Mouse (Mus musculus): Measurements from ENCODE around the gene Dnajb8. TPM values are rescaled to one million over a fixed set of nuclear protein-coding genes. Genes with fewer than 3 reads are reported as not detected.

Gene Dnajb8
- polyA plus RNA-seq, 1 experiment from 2014 or later = not detected

DNA sequence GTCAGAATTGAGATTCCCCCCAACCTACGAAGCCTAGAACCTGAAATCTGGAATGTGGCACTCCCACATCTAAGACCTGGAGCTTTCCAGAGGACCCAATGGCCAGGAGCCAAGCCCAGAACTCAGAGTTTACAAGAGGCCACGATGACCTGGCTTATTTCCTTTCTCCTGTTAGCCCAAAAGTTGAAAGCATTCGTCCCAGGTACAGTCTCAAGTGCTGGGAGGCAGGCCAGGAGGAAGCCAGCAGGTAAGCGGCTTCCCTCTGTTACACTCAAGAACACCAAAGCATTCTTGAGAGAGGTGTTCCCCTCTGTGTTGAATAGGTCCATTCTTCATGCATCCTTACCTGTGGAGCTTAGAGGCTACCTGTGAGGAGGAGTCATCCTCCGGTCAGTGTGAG, 12.6 kb upstream of the Dnajb8 start:
- no peak overlapping the region for H3K9ac ChIP-seq (replicated peaks; ENCODE audit: low read depth, low read length)
- no peak overlapping the region for H3K4me3 ChIP-seq (ENCODE audit: low read depth, low read length)
- H3K4me2 ChIP-seq (ENCODE audit: low read depth, low read length) = no peak overlapping the region
- no peak for ATAC-seq (ENCODE audit: low read depth)
- peaks cover 29% of the 10 kb centered on the region for H3K27me3 ChIP-seq (ENCODE audit: control insufficient read depth, insufficient read depth, low read length)
- whole genome bisulfite sequencing = 83% methylated on average over 5 of the region's 5 CpGs
- no peaks in the 10 kb centered on the region for H3K36me3 ChIP-seq (ENCODE audit: control insufficient read depth, insufficient read depth, low read length)
- no peaks in the 10 kb centered on the region for H3K9me3 ChIP-seq (ENCODE audit: control insufficient read depth, low read length)
- H3K27ac ChIP-seq (ENCODE audit: low read depth, low read length) = no peak overlapping the region
- no peaks in the 10 kb centered on the region for H3K4me1 ChIP-seq (ENCODE audit: control insufficient read depth, insufficient read depth, low read length)

- Histone ChIP-seq H3K27ac (ENCODE audit: low read depth, low read length) (no peak overlapping the region), H3K27me3 (ENCODE audit: control insufficient read depth, insufficient read depth, low read length) (peaks cover 22% of the 10 kb centered on the region), H3K36me3 (ENCODE audit: control insufficient read depth, insufficient read depth, low read length) (no peaks in the 10 kb centered on the region), H3K4me1 (ENCODE audit: control insufficient read depth, insufficient read depth, low read length) (no peaks in the 10 kb centered on the region), H3K4me3 (ENCODE audit: low read depth, low read length) (no peak overlapping the region), H3K9me3 (ENCODE audit: control insufficient read depth, low read length) (no peaks in the 10 kb centered on the region), H3K9ac (replicated peaks; ENCODE audit: low read depth, low read length) (no peak overlapping the region), H3K4me2 (ENCODE audit: low read depth, low read length) (no peak overlapping the region)
- no peak for ATAC-seq (ENCODE audit: low read depth)
- 63% methylated on average over 3 of the region's 3 CpGs for WGBS
These were observed 11.9 kb upstream of the Dnajb8 start for GRCm38 (mm10) chr6:88210182-88210581.

DNA sequence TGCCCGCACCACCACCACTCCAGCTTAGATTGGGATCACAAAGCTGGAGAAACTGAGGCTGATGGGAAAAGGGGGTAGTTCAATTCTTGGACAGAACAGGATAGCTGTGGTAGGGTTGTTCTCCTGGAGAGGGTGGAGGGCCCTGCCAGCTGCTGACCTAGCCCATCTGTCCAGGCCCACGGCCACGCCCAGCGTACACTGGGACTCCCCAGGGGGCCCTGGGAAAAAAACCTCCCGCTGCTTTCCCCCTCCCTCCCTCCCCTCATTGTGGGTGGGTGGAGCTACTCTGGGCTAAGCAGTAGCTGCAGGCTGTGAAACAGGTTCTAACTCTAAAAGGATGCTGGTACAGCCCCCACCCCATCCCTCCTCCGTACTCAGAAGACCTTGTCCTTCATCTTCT, 6.3 kb upstream of the Dnajb8 start:
- H3K9ac ChIP-seq (replicated peaks; ENCODE audit: low read depth, low read length) = no peak overlapping the region
- H3K4me1 ChIP-seq (ENCODE audit: control insufficient read depth, insufficient read depth, low read length) = no peaks in the 10 kb centered on the region
- WGBS = 49% methylated on average over 6 of the region's 6 CpGs
- H3K27me3 ChIP-seq (ENCODE audit: control insufficient read depth, insufficient read depth, low read length) = no peaks in the 10 kb centered on the region
- H3K9me3 ChIP-seq (ENCODE audit: control insufficient read depth, low read length) = no peaks in the 10 kb centered on the region
- no peak overlapping the region for H3K27ac ChIP-seq (ENCODE audit: low read depth, low read length)
- H3K4me3 ChIP-seq (ENCODE audit: low read depth, low read length) = no peak overlapping the region
- no peak for ATAC-seq (ENCODE audit: low read depth)
- H3K36me3 ChIP-seq (ENCODE audit: control insufficient read depth, insufficient read depth, low read length) = no peaks in the 10 kb centered on the region
- H3K4me2 ChIP-seq (ENCODE audit: low read depth, low read length) = no peak overlapping the region

GRCm38 (mm10) chr6:88216199-88216598, 5.9 kb upstream of the Dnajb8 start:
- H3K4me1 ChIP-seq (ENCODE audit: control insufficient read depth, insufficient read depth, low read length) = no peaks in the 10 kb centered on the region
- no peak overlapping the region for H3K4me2 ChIP-seq (ENCODE audit: low read depth, low read length)
- 77% methylated on average over 4 of the region's 4 CpGs for WGBS
- H3K27ac ChIP-seq (ENCODE audit: low read depth, low read length) = no peak overlapping the region
- no peak overlapping the region for H3K9ac ChIP-seq (replicated peaks; ENCODE audit: low read depth, low read length)
- ATAC-seq (ENCODE audit: low read depth) = no peak
- H3K4me3 ChIP-seq (ENCODE audit: low read depth, low read length) = no peak overlapping the region
- H3K27me3 ChIP-seq (ENCODE audit: control insufficient read depth, insufficient read depth, low read length) = no peaks in the 10 kb centered on the region
- no peaks in the 10 kb centered on the region for H3K36me3 ChIP-seq (ENCODE audit: control insufficient read depth, insufficient read depth, low read length)
- H3K9me3 ChIP-seq (ENCODE audit: control insufficient read depth, low read length) = no peaks in the 10 kb centered on the region

DNA sequence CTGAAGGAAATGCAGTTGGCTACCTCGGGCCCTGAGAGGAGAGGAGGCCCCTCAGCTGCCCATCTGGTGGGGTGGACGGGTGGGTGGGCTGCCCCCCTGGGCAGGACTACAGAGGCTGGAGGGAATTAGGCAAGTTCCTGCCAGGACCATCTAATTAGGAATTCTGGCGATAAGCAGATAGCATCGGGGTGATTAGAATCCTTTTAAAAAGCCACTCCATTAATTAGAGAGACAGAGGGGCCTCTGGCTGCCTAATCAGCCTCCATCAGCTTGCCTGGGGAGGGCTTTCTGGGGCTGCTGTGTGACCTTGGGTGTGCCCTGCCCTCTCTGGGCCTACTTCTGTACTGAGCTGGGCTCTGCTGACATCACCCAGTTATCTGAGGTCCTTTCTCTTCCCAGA, 3.0 kb upstream of the Dnajb8 start:
- Histone ChIP-seq H3K27me3 (ENCODE audit: control insufficient read depth, insufficient read depth, low read length) (no peaks in the 10 kb centered on the region), H3K4me2 (ENCODE audit: low read depth, low read length) (no peak overlapping the region), H3K9me3 (ENCODE audit: control insufficient read depth, low read length) (no peaks in the 10 kb centered on the region), H3K4me1 (ENCODE audit: control insufficient read depth, insufficient read depth, low read length) (no peaks in the 10 kb centered on the region), H3K4me3 (ENCODE audit: low read depth, low read length) (no peak overlapping the region), H3K9ac (replicated peaks; ENCODE audit: low read depth, low read length) (no peak overlapping the region), H3K36me3 (ENCODE audit: control insufficient read depth, insufficient read depth, low read length) (no peaks in the 10 kb centered on the region), H3K27ac (ENCODE audit: low read depth, low read length) (no peak overlapping the region)
- 19% methylated on average over 4 of the region's 4 CpGs for WGBS
- ATAC-seq (ENCODE audit: low read depth) = no peak

DNA sequence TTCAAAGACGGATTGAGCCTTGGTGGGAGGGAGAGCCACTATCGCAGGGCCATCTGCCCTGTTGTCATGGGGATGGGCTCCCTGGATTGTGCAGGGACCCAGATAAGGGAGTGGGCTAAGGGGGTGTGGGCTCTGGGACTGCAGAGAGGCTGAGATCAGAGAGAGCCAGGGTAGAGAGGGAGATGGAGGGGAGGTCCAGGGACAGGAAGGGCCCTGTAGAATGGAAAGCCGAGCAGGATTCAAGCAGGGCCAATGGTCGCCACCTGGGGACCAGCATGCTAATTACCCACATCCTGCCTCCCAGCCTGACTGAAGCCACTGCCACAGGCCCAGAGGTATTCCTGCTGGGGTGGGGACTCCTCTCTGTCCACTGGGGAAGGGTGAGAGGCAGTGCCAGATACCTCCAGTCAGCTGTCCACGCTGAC, 4.5 kb downstream of the Dnajb8 start:
- peak; percentile 41; the same call in 1 of the 2 replicates for ATAC-seq (ENCODE audit: low read depth)
- WGBS = 11% methylated on average over 5 of the region's 5 CpGs
- no peaks in the 10 kb centered on the region for H3K36me3 ChIP-seq (ENCODE audit: control insufficient read depth, insufficient read depth, low read length)

DNA sequence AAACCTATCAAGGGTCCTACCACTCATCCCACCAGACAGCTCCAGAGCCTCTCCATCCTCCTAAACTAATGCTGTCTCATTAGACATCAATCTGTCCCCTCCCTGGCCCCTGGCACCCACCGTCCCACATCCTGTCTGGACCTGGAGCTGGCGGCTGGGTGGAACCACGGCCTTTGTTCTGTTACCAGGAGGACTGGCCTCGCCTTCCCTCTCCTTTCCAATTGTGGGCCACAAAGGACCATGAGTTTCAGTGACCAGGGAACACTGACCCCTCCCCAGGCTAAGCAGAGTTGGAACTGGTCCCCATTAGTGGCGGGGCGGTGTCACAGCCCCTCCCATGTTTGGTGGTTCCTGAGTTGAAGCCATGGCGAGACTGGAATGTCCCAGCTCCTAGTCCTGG, 5.5 kb downstream of the Dnajb8 start:
- no peak overlapping the region for H3K9ac ChIP-seq (replicated peaks; ENCODE audit: low read depth, low read length)
- no peak overlapping the region for H3K4me3 ChIP-seq (ENCODE audit: low read depth, low read length)
- WGBS = 42% methylated on average over 7 of the region's 7 CpGs
- no peaks in the 10 kb centered on the region for H3K4me1 ChIP-seq (ENCODE audit: control insufficient read depth, insufficient read depth, low read length)
- H3K9me3 ChIP-seq (ENCODE audit: control insufficient read depth, low read length) = no peaks in the 10 kb centered on the region
- H3K4me2 ChIP-seq (ENCODE audit: low read depth, low read length) = no peak overlapping the region
- no peak overlapping the region for H3K27ac ChIP-seq (ENCODE audit: low read depth, low read length)
- no peaks in the 10 kb centered on the region for H3K27me3 ChIP-seq (ENCODE audit: control insufficient read depth, insufficient read depth, low read length)
- no peak for ATAC-seq (ENCODE audit: low read depth)
- no peaks in the 10 kb centered on the region for H3K36me3 ChIP-seq (ENCODE audit: control insufficient read depth, insufficient read depth, low read length)

More for the DNA sequence above, 4.5 kb downstream of the Dnajb8 start:
- Histone ChIP-seq H3K9me3 (ENCODE audit: control insufficient read depth, low read length) (no peaks in the 10 kb centered on the region), H3K9ac (replicated peaks; ENCODE audit: low read depth, low read length) (no peak overlapping the region), H3K4me2 (ENCODE audit: low read depth, low read length) (no peak overlapping the region), H3K4me3 (ENCODE audit: low read depth, low read length) (no peak overlapping the region), H3K27me3 (ENCODE audit: control insufficient read depth, insufficient read depth, low read length) (no peaks in the 10 kb centered on the region), H3K27ac (ENCODE audit: low read depth, low read length) (no peak overlapping the region), H3K4me1 (ENCODE audit: control insufficient read depth, insufficient read depth, low read length) (no peaks in the 10 kb centered on the region)

- no peak for ATAC-seq (ENCODE audit: low read depth)
- Histone ChIP-seq H3K4me2 (ENCODE audit: low read depth, low read length) (no peak overlapping the region), H3K9me3 (ENCODE audit: control insufficient read depth, low read length) (no peaks in the 10 kb centered on the region), H3K9ac (replicated peaks; ENCODE audit: low read depth, low read length) (no peak overlapping the region), H3K36me3 (ENCODE audit: control insufficient read depth, insufficient read depth, low read length) (no peaks in the 10 kb centered on the region), H3K4me1 (ENCODE audit: control insufficient read depth, insufficient read depth, low read length) (no peaks in the 10 kb centered on the region), H3K27me3 (ENCODE audit: control insufficient read depth, insufficient read depth, low read length) (no peaks in the 10 kb centered on the region), H3K27ac (ENCODE audit: low read depth, low read length) (no peak overlapping the region), H3K4me3 (ENCODE audit: low read depth, low read length) (no peak overlapping the region)
- 93% methylated on average over 12 of the region's 12 CpGs for whole genome bisulfite sequencing
These were observed 7.2 kb downstream of the Dnajb8 start for GRCm38 (mm10) chr6:88229221-88229620.

- 84% methylated on average over 7 of the region's 7 CpGs for WGBS
- H3K4me3 ChIP-seq (ENCODE audit: low read depth, low read length) = no peak overlapping the region
- no peak overlapping the region for H3K9ac ChIP-seq (replicated peaks; ENCODE audit: low read depth, low read length)
- 0 out of 2 replicates have a peak, but pooled peaks cover 2% of the 10 kb centered on the region for H3K27me3 ChIP-seq (ENCODE audit: control insufficient read depth, insufficient read depth, low read length)
- H3K27ac ChIP-seq (ENCODE audit: low read depth, low read length) = no peak overlapping the region
- H3K36me3 ChIP-seq (ENCODE audit: control insufficient read depth, insufficient read depth, low read length) = no peaks in the 10 kb centered on the region
- ATAC-seq (ENCODE audit: low read depth) = no peak
- H3K4me1 ChIP-seq (ENCODE audit: control insufficient read depth, insufficient read depth, low read length) = peaks cover 6% of the 10 kb centered on the region; the same call in 1 of the 2 replicates
- no peak overlapping the region for H3K4me2 ChIP-seq (ENCODE audit: low read depth, low read length)
- no peaks in the 10 kb centered on the region for H3K9me3 ChIP-seq (ENCODE audit: control insufficient read depth, low read length)
These were observed 9.8 kb downstream of the Dnajb8 start for GRCm38 (mm10) chr6:88231821-88232220.

Measured in neural tube, embryonic 14.5 days (tissue).